Mouse (Mus musculus): ENCODE data around the gene Spon1. TPM values are rescaled to one million over a fixed set of nuclear protein-coding genes. Genes with fewer than 3 reads are reported as not detected.

The Spon1 gene
- total and polyA plus RNA-seq, 3 experiments: not detected

DNA sequence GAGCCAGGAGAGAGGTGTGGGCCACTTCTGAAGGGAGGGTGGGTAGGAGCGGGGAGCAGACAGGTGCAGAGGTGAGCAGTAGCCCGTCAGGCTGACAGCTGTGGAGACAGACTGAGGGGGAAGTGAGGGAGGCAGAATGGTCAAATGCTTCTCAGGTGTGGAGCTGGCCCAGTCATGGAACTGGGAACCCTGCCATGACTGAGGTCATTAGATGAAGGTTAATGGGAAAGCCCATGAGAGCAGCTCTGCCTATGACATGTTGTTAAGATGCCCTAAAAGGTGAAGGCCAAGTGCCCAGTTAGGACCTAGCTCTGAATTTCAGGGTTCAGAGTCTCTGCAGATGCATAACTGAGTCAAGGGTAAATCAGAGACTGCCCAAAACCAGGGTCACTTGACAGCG lies 253.1 kb downstream of the Spon1 start:
- TF ChIP-seq RCOR1 (conservative IDR thresholded peaks at IDR 0.05; ENCODE audit: low read depth, low read length): no peak
- Histone ChIP-seq H3K4me2 (ENCODE audit: insufficient read depth, low read depth, poor library complexity, severe bottlenecking) (no peak overlapping the region), H3K27ac (ENCODE audit: insufficient read depth, low read depth) (no peak overlapping the region), H3K9me3 (replicated peaks; ENCODE audit: low read length) (no peaks in the 10 kb centered on the region), H3K27me3 (replicated peaks) (peaks cover 4% of the 10 kb centered on the region), H3K9ac (ENCODE audit: insufficient read depth, low read depth) (no peak overlapping the region), H3K4me3 (replicated peaks in 1 of 3; ENCODE audit: low read depth in 2 of 3, low read length in 2 of 3, poor library complexity in 1 of 3) (no peak overlapping the region), H3K36me3 (replicated peaks in 1 of 2; ENCODE audit: control insufficient read depth in 1 of 2, insufficient read depth in 1 of 2, low read length in 1 of 2) (no peaks in the 10 kb centered on the region), H3K79me2 (replicated peaks; ENCODE audit: control insufficient read depth, extremely low read depth, insufficient read depth, poor library complexity, severe bottlenecking) (no peaks in the 10 kb centered on the region), H3K4me1 (ENCODE audit: control insufficient read depth in 1 of 2, insufficient read depth in 2 of 2) (peaks cover 0 to 3% of the 10 kb centered on the region in 2 experiments; a peak in 1 of 4 replicates)
- no peak for DNase-seq (ENCODE audit: extremely low read depth)
- dilution Hi-C loops (cut with MboI; ENCODE audit: extremely low pct_ligation_motif_present, extremely low pct_unique_long_range_greater_than_20kb, low sequenced_read_pairs): no loop called here
- in situ Hi-C loops (cut with MboI; ENCODE audit: low pct_ligation_motif_present, low pct_unique_long_range_greater_than_20kb, low sequenced_read_pairs): loop anchor here (5.0 to 25.0 kb wide), 2 partner anchors 242 to 632 kb away; partner anchors contain the start of gene Pth

DNA sequence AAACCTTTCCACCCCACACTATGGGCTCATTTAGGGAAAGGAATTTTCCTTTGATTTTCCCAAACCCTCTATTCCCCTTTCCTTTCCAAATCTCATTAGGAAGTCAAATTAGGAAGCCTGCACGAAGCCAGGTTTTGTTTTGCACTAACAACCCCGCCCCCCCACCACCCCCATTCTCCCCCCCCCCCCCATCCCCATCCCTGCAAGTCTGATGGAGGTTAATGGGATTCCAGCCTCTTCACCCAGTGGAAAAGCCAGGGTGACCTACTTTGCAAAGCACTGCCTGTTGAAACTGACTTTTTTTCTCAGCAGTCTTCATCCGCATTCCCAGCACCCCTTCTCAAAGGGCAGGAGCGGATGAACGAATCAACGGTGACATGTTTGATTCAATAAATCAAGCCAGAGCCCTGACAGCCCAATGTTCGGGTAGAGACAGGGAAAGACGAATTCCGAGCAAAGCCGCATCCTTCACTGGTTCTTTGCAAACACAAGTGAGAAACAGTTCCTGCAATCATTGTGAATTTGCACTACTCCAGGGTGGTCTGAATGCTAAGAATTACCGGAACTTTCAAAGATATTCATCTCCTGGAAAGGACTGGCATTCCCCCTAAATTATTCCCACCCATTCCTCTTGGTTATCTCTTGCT lies 254.4 kb downstream of the Spon1 start:
- peak overlapping the region; percentile 57 for H3K4me2 ChIP-seq (ENCODE audit: insufficient read depth, low read depth, poor library complexity, severe bottlenecking)
- TF ChIP-seq MAX (IDR thresholded peaks at IDR 0.05; ENCODE audit: low read length) (no peak), IRF4 (IDR thresholded peaks at IDR 0.05; ENCODE audit: low read depth, low read length) (no peak), E2F4 (IDR thresholded peaks at IDR 0.05; ENCODE audit: insufficient replicate concordance, low read depth, low read length) (no peak), NELFE (IDR thresholded peaks at IDR 0.05; ENCODE audit: low read depth, low read length) (no peak), UBTF (IDR thresholded peaks at IDR 0.05; ENCODE audit: low read depth, low read length) (no peak), MAFK (IDR thresholded peaks at IDR 0.05; ENCODE audit: insufficient replicate concordance, low read length) (no peak), KAT2A (IDR thresholded peaks at IDR 0.05; ENCODE audit: insufficient replicate concordance, low read length) (no peak), RCOR1 (conservative IDR thresholded peaks at IDR 0.05; ENCODE audit: low read depth, low read length) (no peak), GABPA (IDR thresholded peaks at IDR 0.05; ENCODE audit: insufficient replicate concordance, low read depth, low read length) (no peak), ELF1 (IDR thresholded peaks at IDR 0.05; ENCODE audit: low read depth, low read length) (no peak), RAD21 (IDR thresholded peaks at IDR 0.05; ENCODE audit: low read depth, low read length) (no peak), MYC (IDR thresholded peaks at IDR 0.05; ENCODE audit: low read depth, low read length) (no peak), USF1 (IDR thresholded peaks at IDR 0.05; ENCODE audit: low read depth, low read length) (no peak), ZC3H11A (IDR thresholded peaks at IDR 0.05; ENCODE audit: low read depth, low read length) (no peak), PAX5 (IDR thresholded peaks at IDR 0.05; ENCODE audit: low read length) (no peak), ZKSCAN1 (IDR thresholded peaks at IDR 0.05; ENCODE audit: borderline replicate concordance, low read depth, low read length) (no peak), MEF2A (IDR thresholded peaks at IDR 0.05; ENCODE audit: borderline replicate concordance, low read depth, low read length) (no peak)
- no peak overlapping the region for H3K27ac ChIP-seq (ENCODE audit: insufficient read depth, low read depth)
- peaks cover 10% of the 10 kb centered on the region for H3K9me3 ChIP-seq (replicated peaks; ENCODE audit: low read length)
- in situ Hi-C loops (cut with MboI; ENCODE audit: low pct_ligation_motif_present, low pct_unique_long_range_greater_than_20kb, low sequenced_read_pairs) (loop anchor here (10.0 to 25.0 kb wide), 2 partner anchors 405 to 633 kb away; partner anchors contain the start of gene Pth), dilution Hi-C loops (cut with MboI; ENCODE audit: extremely low pct_ligation_motif_present, extremely low pct_unique_long_range_greater_than_20kb, low sequenced_read_pairs) (no loop called here)
- no peaks in the 10 kb centered on the region for H3K79me2 ChIP-seq (replicated peaks; ENCODE audit: control insufficient read depth, extremely low read depth, insufficient read depth, poor library complexity, severe bottlenecking)
- DNase-seq (ENCODE audit: extremely low read depth): no peak
- peak overlapping the region; percentile 40; the same call in 1 of the 2 replicates for H3K9ac ChIP-seq (ENCODE audit: insufficient read depth, low read depth)
- H3K27me3 ChIP-seq (replicated peaks): peaks cover 7% of the 10 kb centered on the region
- H3K36me3 ChIP-seq (replicated peaks in 1 of 2; ENCODE audit: control insufficient read depth in 1 of 2, insufficient read depth in 1 of 2, low read length in 1 of 2): no peaks in the 10 kb centered on the region
- peak overlapping the region; percentile 50 to 51 (median 50) for H3K4me3 ChIP-seq (replicated peaks in 1 of 3; ENCODE audit: low read depth in 2 of 3, low read length in 2 of 3, poor library complexity in 1 of 3)
- H3K4me1 ChIP-seq (ENCODE audit: control insufficient read depth in 1 of 2, insufficient read depth in 2 of 2): peaks cover 0 to 3% of the 10 kb centered on the region in 2 experiments; a peak in 1 of 4 replicates
